Mouse (Mus musculus): ENCODE results near the gene Derl2. TPM values are rescaled to one million over a fixed set of nuclear protein-coding genes. Genes with fewer than 3 reads are reported as not detected.
A peak's percentile ranks its signal among the peaks of the same experiment; 100 is the strongest.

Gene Derl2
- polyA plus RNA-seq, 1 experiment, result 17.8 TPM

DNA sequence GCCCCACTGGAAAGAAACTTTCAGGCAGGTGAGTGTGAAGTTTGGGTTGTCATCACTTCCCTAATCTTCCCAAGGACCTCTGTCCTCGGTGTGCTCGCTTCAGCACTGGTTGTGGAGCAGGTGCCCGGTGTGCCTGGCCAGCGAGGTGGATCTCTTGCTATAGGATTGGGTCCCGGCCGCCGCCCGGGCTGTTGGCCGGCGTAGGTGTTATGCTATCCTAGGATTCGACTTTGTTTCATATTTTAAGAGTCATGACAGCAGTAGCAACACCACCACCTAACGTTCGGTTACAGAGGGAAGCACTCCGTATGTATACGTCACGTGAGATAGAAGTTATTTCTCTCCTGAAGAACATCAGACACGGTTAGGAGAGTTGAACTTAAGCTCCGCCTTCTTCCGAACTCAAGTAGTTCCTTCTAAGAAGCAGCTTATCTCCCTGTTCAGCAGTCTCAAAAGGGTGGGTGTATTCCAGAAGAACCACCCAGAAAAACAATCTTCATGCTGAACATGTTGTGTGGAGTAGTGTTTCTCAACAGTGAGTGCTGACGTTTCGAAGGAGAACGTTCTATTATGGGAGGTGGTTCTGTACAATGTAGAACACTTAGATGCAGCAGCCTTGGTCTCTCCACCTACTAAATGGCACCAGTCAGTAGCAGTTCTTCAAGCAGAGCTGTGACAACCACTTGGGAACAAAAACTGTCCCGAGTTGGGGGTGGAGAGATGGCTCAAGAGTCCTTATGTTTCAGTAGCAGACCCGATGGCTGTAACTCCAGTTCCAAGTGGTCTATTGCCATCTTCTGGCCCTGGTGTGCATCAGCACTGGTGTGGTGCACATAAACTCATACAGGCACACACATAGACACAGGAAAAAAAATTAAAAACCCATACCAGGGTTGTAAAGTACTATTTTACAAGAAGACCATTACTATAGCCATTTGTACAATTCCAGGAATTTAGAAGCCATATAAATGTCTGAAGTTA, 48.8 kb downstream of the Derl2 start:
- peaks cover 3% of the 10 kb centered on the region for H3K4me1 ChIP-seq (ENCODE audit: control insufficient read depth, insufficient read depth, low read length)
- H3K4me3 ChIP-seq (ENCODE audit: insufficient read depth, low read length), result peak overlapping the region; percentile 67
- TF ChIP-seq CTCF (IDR thresholded peaks at IDR 0.05; ENCODE audit: extremely low read depth, insufficient read depth, low read length) (no peak), POLR2A (IDR thresholded peaks at IDR 0.05; ENCODE audit: extremely low read depth, insufficient read depth, low read length) (no peak; the same call in 1 of the 2 replicates)
- no peak overlapping the region for H3K27ac ChIP-seq (ENCODE audit: insufficient read depth, low read length)

- Histone ChIP-seq H3K27ac (ENCODE audit: insufficient read depth, low read length) (peak within 1 kb of the TSS; percentile 83), H3K4me3 (ENCODE audit: insufficient read depth, low read length) (peak within 1 kb of the TSS; percentile 67), H3K4me1 (ENCODE audit: control insufficient read depth, insufficient read depth, low read length) (peaks cover 3% of the 10 kb centered on the region)
- TF ChIP-seq CTCF (IDR thresholded peaks at IDR 0.05; ENCODE audit: extremely low read depth, insufficient read depth, low read length), result no peak
- TF ChIP-seq POLR2A (IDR thresholded peaks at IDR 0.05; ENCODE audit: extremely low read depth, insufficient read depth, low read length), result peak; percentile 78
Observed at GRCm38 (mm10) chr11:70969821-70970559, 49.7 kb downstream of the Derl2 start, which contains the start of the genes Nup88 and Rpain. Gene Nup88, minus strand, starts transcription at chr11:70969973. Gene Rpain, plus strand, starts transcription at chr11:70970213.

DNA sequence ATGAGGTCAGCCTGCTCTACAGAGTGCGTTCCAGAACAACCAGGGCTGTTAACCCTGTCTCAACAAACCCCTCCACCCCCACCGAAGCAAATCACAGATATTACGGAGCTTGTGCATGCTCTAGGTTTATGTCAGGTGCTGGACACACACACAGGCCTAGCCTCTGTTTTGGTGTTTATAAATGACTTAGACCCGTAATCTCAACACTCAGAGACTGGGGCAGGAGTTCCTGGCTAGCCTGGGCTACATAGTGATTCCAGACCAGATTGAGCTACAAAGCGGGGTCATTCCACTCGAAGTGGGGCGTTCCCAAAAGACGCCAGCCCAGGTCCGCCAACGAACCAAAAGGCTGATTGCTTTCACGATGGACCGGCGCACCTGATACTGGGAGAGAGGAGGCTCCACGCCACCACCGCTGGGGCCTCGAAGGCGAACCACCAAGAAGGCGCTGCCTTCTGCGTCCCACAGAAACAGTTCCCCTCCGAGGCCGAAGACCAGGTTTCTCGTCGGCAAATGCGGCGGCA, 50.3 kb downstream of the Derl2 start:
- no peak for TF ChIP-seq CTCF (IDR thresholded peaks at IDR 0.05; ENCODE audit: extremely low read depth, insufficient read depth, low read length)
- no peak for TF ChIP-seq POLR2A (IDR thresholded peaks at IDR 0.05; ENCODE audit: extremely low read depth, insufficient read depth, low read length)
- H3K4me3 ChIP-seq (ENCODE audit: insufficient read depth, low read length), result peak overlapping the region; percentile 67
- peak overlapping the region; percentile 61 for H3K27ac ChIP-seq (ENCODE audit: insufficient read depth, low read length)
- peaks cover 6% of the 10 kb centered on the region for H3K4me1 ChIP-seq (ENCODE audit: control insufficient read depth, insufficient read depth, low read length)

DNA sequence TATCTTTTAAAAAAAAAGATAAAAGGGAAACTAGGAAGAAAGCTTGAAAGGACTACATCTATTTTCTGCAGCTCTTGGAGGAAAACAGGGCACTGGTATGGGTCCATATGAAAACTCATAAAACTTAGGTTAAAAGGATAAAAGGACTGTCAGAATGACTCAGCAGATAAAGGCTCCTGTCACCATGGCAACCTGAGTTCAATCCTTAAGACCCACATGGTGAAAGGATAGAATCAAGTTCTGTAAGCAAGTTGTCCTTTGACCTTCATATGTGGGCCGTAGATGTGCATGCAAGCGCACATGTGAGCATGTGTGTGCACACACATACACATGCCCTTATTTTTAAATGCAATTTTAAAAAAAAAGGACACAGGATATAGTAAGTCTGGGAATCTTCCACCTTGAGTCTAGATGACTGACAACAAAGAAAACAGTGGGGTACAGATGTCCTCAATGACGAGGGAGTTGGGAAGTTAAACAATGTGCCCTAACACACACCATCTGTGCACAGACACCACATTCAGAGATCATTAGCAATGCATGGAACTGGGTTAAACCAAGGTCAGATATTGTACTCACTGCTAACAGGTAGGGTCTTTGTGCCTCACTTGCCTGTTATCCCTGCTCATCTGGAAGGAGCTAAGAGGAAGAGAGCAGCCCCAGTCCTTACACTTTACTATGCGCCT, 55.3 kb downstream of the Derl2 start:
- Histone ChIP-seq H3K27ac (ENCODE audit: insufficient read depth, low read length) (no peak overlapping the region), H3K4me1 (ENCODE audit: control insufficient read depth, insufficient read depth, low read length) (peaks cover 6% of the 10 kb centered on the region), H3K4me3 (ENCODE audit: insufficient read depth, low read length) (no peak overlapping the region)
- TF ChIP-seq POLR2A (IDR thresholded peaks at IDR 0.05; ENCODE audit: extremely low read depth, insufficient read depth, low read length) (no peak), CTCF (IDR thresholded peaks at IDR 0.05; ENCODE audit: extremely low read depth, insufficient read depth, low read length) (no peak)

GRCm38 (mm10) chr11:70960786-70961554, 58.7 kb downstream of the Derl2 start:
- H3K4me1 ChIP-seq (ENCODE audit: control insufficient read depth, insufficient read depth, low read length), result peaks cover 3% of the 10 kb centered on the region; the same call in 1 of the 2 replicates
- H3K27ac ChIP-seq (ENCODE audit: insufficient read depth, low read length), result peak overlapping the region; percentile 46; the same call in 1 of the 2 replicates
- H3K4me3 ChIP-seq (ENCODE audit: insufficient read depth, low read length), result no peak overlapping the region
- TF ChIP-seq CTCF (IDR thresholded peaks at IDR 0.05; ENCODE audit: extremely low read depth, insufficient read depth, low read length) (no peak), POLR2A (IDR thresholded peaks at IDR 0.05; ENCODE audit: extremely low read depth, insufficient read depth, low read length) (no peak)

Other genes starting within 250 kb of the Derl2 start
- gene Scimp, start 207.3 kb downstream of the Derl2 start, polyA plus RNA-seq (2012; rRNA removed), result 0.11 and 0.15 TPM in 2 replicates
- 40.7 and 41.7 TPM in 2 replicates for gene Rabep1, start 175.1 kb downstream of the Derl2 start, polyA plus RNA-seq (2012; rRNA removed)
- 75.0 and 82.4 TPM in 2 replicates for gene Nup88, start 49.9 kb downstream of the Derl2 start, polyA plus RNA-seq (2012; rRNA removed)
- 58.0 and 65.4 TPM in 2 replicates for gene Rpain, start 49.6 kb downstream of the Derl2 start, polyA plus RNA-seq (2012; rRNA removed)
- 83.1 and 83.2 TPM in 2 replicates for gene C1qbp, start 36.8 kb downstream of the Derl2 start, polyA plus RNA-seq (2012; rRNA removed)
- gene Dhx33, start 15.4 kb downstream of the Derl2 start, polyA plus RNA-seq (2012; rRNA removed), result 24.8 and 29.9 TPM in 2 replicates
- gene Mis12, start 230 bp downstream of the Derl2 start, polyA plus RNA-seq (2012; rRNA removed), result 10.6 and 11.5 TPM in 2 replicates
- gene 6330403K07Rik, start 13.7 kb upstream of the Derl2 start, polyA plus RNA-seq (2012; rRNA removed), result 297 and 308 TPM in 2 replicates
- 0.06 and 0.09 TPM in 2 replicates for gene Nlrp1a, start 124.9 kb upstream of the Derl2 start, polyA plus RNA-seq (2012; rRNA removed)
- 0.49 and 0.52 TPM in 2 replicates for gene Nlrp1b, start 210.9 kb upstream of the Derl2 start, polyA plus RNA-seq (2012; rRNA removed)